Mouse (Mus musculus) lung, embryonic 15.5 days (tissue): ENCODE measurements at regions not wholly inside any gene's neighbourhood (a gene's known extent, or its start where the extent isn't known, plus 50 kb on each side); places are given as distances from the start of the nearest gene placed in this dataset.
"Not testable (repeated sequence)": the region's sequence is repeated elsewhere in the genome, so short reads cannot be mapped to it uniquely, and the experiment has no call there.

Source experiments
- ATAC-seq: fragments of 200-750 bp; cut with Nextera tagmentation; 2 replicates; pipeline ENCODE4 v1.8.0; 2017; ENCODE audit warnings: moderate number of reproducible peaks, borderline replicate concordance; ENCODE audit not compliant: low FRiP score, low TSS enrichment; ENCODE audit errors: extremely low read depth
- H3K27ac ChIP-seq: fragments of 300-500 bp; sonication (generic); 2 replicates; pipeline ENCODE4 v1.5.1; 2015; ENCODE audit warnings: moderate library complexity, mild to moderate bottlenecking, inconsistent platforms
- H3K27me3 ChIP-seq: fragments of 300-500 bp; sonication (generic); 2 replicates; pipeline ENCODE4 v1.6.1; 2015; ENCODE audit warnings: inconsistent platforms
- H3K36me3 ChIP-seq: fragments of 300-500 bp; sonication (generic); 2 replicates; pipeline ENCODE4 v1.6.1; 2015; ENCODE audit warnings: inconsistent platforms
- H3K4me1 ChIP-seq: fragments of 300-500 bp; sonication (generic); 2 replicates; pipeline ENCODE4 v1.6.1; 2015; ENCODE audit warnings: inconsistent platforms
- H3K4me2 ChIP-seq: fragments of 300-500 bp; sonication (generic); 2 replicates; pipeline ENCODE4 v1.6.1; 2015; ENCODE audit warnings: inconsistent platforms, mild to moderate bottlenecking, moderate library complexity
- H3K4me3 ChIP-seq: fragments of 300-500 bp; sonication (generic); 2 replicates; pipeline ENCODE4 v1.5.1; 2015; ENCODE audit warnings: mild to moderate bottlenecking, inconsistent platforms
- H3K9ac ChIP-seq: fragments of 300-500 bp; sonication (generic); 2 replicates; pipeline ENCODE4 v1.6.1; 2015; ENCODE audit warnings: inconsistent platforms
- H3K9me3 ChIP-seq: fragments of 300-500 bp; sonication (generic); 2 replicates; pipeline ENCODE4 v1.6.1; 2016; ENCODE audit warnings: inconsistent platforms
- WGBS: fragments of 180-500 bp; shearing (Covaris S2); methylation state at CpG from one replicate; pipeline ENCODE4 v1.1.7; 2015; 5-methylcytosine and 5-hydroxymethylcytosine counted together

- Histone ChIP-seq H3K4me3 (no peak overlapping the region), H3K36me3 (no peaks in the 10 kb centered on the region), H3K27me3 (no peaks in the 10 kb centered on the region), H3K4me2 (no peak overlapping the region), H3K9ac (no peak overlapping the region), H3K27ac (no peak overlapping the region), H3K9me3 (no peaks in the 10 kb centered on the region), H3K4me1 (no peaks in the 10 kb centered on the region)
- ATAC-seq = no peak
These were observed 155.2 kb upstream of the Shcbp1 start for GRCm38 (mm10) chr8:4934551-4934950.

DNA sequence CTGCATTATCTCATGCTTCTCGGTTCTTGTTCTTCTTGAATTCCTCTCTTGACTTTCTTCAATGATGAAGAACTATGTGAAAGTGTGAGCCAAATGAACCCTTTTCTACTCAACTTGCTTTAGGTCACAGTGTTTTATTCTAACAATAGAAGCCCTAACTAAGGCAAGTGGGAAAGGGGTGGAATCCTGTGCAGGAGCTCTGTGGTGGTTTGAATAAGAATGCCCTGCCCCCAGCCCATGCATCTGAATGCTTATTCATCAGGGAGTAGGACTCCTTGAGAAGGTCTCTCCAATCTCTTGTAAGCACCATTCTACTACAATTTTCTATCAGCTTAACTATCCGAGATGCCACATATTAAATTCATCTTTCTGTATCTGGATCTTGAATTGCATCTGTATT is 154.7 kb upstream of the Shcbp1 start:
- H3K4me1 ChIP-seq = no peaks in the 10 kb centered on the region
- H3K4me3 ChIP-seq = no peak overlapping the region
- H3K9me3 ChIP-seq = no peaks in the 10 kb centered on the region
- H3K9ac ChIP-seq = no peak overlapping the region
- no peaks in the 10 kb centered on the region for H3K36me3 ChIP-seq
- 73% methylated on average over 2 of the region's 2 CpGs for WGBS
- no peak for ATAC-seq
- no peak overlapping the region for H3K27ac ChIP-seq
- no peak overlapping the region for H3K4me2 ChIP-seq
- H3K27me3 ChIP-seq = no peaks in the 10 kb centered on the region

GRCm38 (mm10) chr8:4916447-4916846 is 137.1 kb upstream of the Shcbp1 start:
- no peaks in the 10 kb centered on the region for H3K36me3 ChIP-seq
- no peak overlapping the region for H3K27ac ChIP-seq
- no peak overlapping the region for H3K9ac ChIP-seq
- no peak overlapping the region for H3K4me2 ChIP-seq
- no peaks in the 10 kb centered on the region for H3K4me1 ChIP-seq
- no peaks in the 10 kb centered on the region for H3K27me3 ChIP-seq
- no peak for ATAC-seq
- no peak overlapping the region for H3K4me3 ChIP-seq
- no peaks in the 10 kb centered on the region for H3K9me3 ChIP-seq

DNA sequence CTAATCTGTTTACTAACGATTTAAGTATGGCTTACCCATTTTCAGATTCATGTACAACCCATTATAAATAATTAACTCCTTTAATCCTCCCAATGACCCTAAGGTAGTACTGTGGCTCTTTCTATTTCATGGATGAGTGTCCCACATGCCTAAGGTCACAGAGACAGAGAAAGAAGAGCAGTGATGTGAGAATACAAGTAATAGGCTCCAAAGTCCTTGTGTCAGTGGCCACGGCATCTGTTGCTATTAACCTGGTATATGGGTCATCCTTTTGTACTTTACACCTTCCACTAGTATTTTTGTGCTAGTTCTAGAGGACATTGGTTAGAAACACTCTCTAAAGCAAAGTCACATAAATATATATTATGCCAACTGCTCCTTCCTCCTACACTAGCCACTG is 115.7 kb upstream of the Shcbp1 start:
- no peak overlapping the region for H3K9ac ChIP-seq
- no peak overlapping the region for H3K4me2 ChIP-seq
- H3K4me1 ChIP-seq = no peaks in the 10 kb centered on the region
- ATAC-seq = no peak
- no peak overlapping the region for H3K27ac ChIP-seq
- no peak overlapping the region for H3K4me3 ChIP-seq
- no peaks in the 10 kb centered on the region for H3K27me3 ChIP-seq
- no peaks in the 10 kb centered on the region for H3K36me3 ChIP-seq
- H3K9me3 ChIP-seq = no peaks in the 10 kb centered on the region
- 89% methylated on average over 2 of the region's 2 CpGs for WGBS

DNA sequence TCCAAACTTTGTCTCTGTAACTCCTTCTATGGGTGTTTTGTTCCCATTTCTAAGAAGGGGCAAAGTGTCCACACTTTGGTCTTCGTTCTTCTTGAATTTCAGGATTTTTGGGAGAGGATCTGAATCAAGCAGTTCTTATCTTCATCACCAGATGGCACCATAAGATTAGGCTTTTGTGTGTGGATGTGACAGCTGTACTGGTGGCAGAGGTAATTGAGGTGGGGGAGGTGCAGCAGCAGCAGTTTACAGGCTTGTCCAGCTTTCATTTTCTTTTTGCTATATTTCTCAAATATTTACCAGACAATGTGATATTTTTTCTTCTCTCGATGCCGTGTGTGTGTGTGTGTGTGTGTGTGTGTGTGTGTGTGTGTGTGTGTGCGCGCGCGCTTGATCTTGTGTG is 89.4 kb upstream of the Shcbp1 start:
- H3K36me3 ChIP-seq, H3K27me3 ChIP-seq, H3K9ac ChIP-seq, H3K4me1 ChIP-seq, H3K9me3 ChIP-seq, H3K4me3 ChIP-seq, H3K27ac ChIP-seq, ATAC-seq, H3K4me2 ChIP-seq: not testable (repeated sequence)
- 72% methylated on average over 6 of the region's 7 CpGs for WGBS

DNA sequence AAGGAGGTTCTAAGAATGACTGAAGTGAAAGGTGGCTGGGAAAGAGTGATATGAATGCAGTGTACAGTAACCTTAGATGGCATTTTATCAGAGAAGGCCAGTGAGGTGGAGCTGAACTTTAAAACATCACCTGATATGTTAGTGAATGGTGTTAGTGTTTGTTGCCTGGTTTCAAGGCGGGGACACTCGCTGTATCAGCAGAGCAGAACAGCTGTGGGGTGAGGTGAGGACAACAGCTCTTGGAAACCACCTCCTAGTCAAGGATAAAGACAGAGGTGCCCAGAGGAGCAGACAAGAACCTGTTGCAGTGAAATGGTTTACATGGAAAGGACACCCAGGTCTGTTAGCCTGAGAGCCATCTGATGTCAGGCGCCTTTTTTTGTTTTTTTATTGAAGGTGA is 59.7 kb upstream of the Shcbp1 start:
- Histone ChIP-seq H3K4me1 (no peaks in the 10 kb centered on the region), H3K4me2 (no peak overlapping the region), H3K9ac (no peak overlapping the region), H3K27me3 (no peaks in the 10 kb centered on the region), H3K36me3 (no peaks in the 10 kb centered on the region), H3K9me3 (no peaks in the 10 kb centered on the region), H3K27ac (no peak overlapping the region), H3K4me3 (no peak overlapping the region)
- no peak for ATAC-seq
- WGBS = 81% methylated on average over 3 of the region's 3 CpGs

GRCm38 (mm10) chr8:4838527-4838926 is 59.2 kb upstream of the Shcbp1 start:
- ATAC-seq = no peak
- no peaks in the 10 kb centered on the region for H3K36me3 ChIP-seq
- H3K4me3 ChIP-seq = no peak overlapping the region
- H3K27ac ChIP-seq = peak overlapping the region; percentile 58
- no peak overlapping the region for H3K9ac ChIP-seq
- no peaks in the 10 kb centered on the region for H3K4me1 ChIP-seq
- no peaks in the 10 kb centered on the region for H3K27me3 ChIP-seq
- H3K4me2 ChIP-seq = no peak overlapping the region
- no peaks in the 10 kb centered on the region for H3K9me3 ChIP-seq

GRCm38 (mm10) chr8:4837719-4838118 is 58.4 kb upstream of the Shcbp1 start:
- peak overlapping the region; percentile 58; the same call in 1 of the 2 replicates for H3K27ac ChIP-seq
- 40% methylated on average over 2 of the region's 2 CpGs for WGBS
- no peak overlapping the region for H3K4me2 ChIP-seq
- no peaks in the 10 kb centered on the region for H3K4me1 ChIP-seq
- H3K9me3 ChIP-seq = no peaks in the 10 kb centered on the region
- no peak overlapping the region for H3K4me3 ChIP-seq
- H3K36me3 ChIP-seq = no peaks in the 10 kb centered on the region
- no peak overlapping the region for H3K9ac ChIP-seq
- peak; percentile 81; the same call in 1 of the 2 replicates for ATAC-seq
- H3K27me3 ChIP-seq = no peaks in the 10 kb centered on the region

- WGBS = 54% methylated on average over 2 of the region's 2 CpGs
- ATAC-seq = no peak
- Histone ChIP-seq H3K4me2 (no peak overlapping the region), H3K4me1 (no peaks in the 10 kb centered on the region), H3K4me3 (no peak overlapping the region), H3K27ac (peak overlapping the region; percentile 70), H3K9ac (no peak overlapping the region), H3K36me3 (no peaks in the 10 kb centered on the region), H3K9me3 (no peaks in the 10 kb centered on the region), H3K27me3 (no peaks in the 10 kb centered on the region)
These were observed 57.3 kb upstream of the Shcbp1 start for GRCm38 (mm10) chr8:4836651-4837050.
